In the genomic region with DNA sequence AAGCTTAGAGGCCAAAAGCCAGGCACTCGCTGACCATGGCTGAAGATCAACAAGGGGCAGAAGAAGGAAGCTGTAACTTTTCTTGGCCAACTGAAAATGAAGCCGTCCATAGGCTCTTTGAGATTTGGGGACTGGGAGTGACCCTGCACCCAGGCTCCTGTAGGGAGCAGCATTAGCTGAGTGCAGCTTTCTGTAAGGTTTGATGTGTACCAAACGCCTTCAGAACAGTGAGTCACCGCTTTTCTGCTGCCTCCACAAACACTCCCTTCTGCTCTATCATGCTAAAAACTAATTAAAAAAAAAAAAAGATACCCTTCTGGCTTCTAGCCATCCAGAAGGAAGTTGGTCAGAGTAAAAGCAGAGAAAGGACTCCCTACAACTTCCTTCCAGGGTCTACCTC, we compare ENCODE assay signal across 22 mouse cellular contexts. TPM values are rescaled to one million over a fixed set of nuclear protein-coding genes. Genes with fewer than 3 reads are reported as not detected.
DNase-seq lines count a peak whose midpoint lies in the region; ATAC-seq lines count a peak whose summit lies in the region.
"Had no signal": no experiment of that assay in that cellular context is flagged by ENCODE, and none has a peak within 500 bp of the region (broad histone marks: within the 10 kb centered on the region; RNA-seq: fewer than 3 reads in every experiment).

No protein-coding gene starts in this region.

- ATAC-seq in frontal cortex, adult (ENCODE audit: low TSS enrichment), result peak; percentile 96
- ATAC-seq in CD4-positive, CD25-positive, alpha-beta regulatory T cell, adult 4 months, result no peak
- ATAC-seq: forebrain, postnatal 0 days; hindbrain, embryonic 16.5 days; intestine, postnatal 0 days had no signal

- DNase-seq in frontal cortex, postnatal 25 days (ENCODE audit: low spot score in 2 of 2), result no peak
- DNase-seq in right cerebral cortex, adult 2 months (ENCODE audit: low spot score in 2 of 2), result peak; percentile 46 to 59
- DNase-seq in right cerebral cortex, postnatal 4 days, result no peak
- peak; percentile 34 to 64 for DNase-seq in left cerebral cortex, postnatal 14 days (ENCODE audit: low spot score in 2 of 2)
- DNase-seq in telencephalon, adult 2 months (ENCODE audit: low read depth, low spot score), result peak; percentile 65
- DNase-seq in thymus, postnatal 25 days, result no peak
- DNase-seq: adrenal gland, postnatal 25 days; cerebellum, adult 8-10 months; forebrain, postnatal 0 days; heart, postnatal 14 days; kidney, postnatal 10 days; lung, adult 18-20 months; lung, postnatal 36 days had no signal

- intact Hi-C loops in left cerebral cortex, postnatal 14 days (cut with DNase I), result no loop called here

RNA-seq across cellular contexts. Expression of a gene that starts 34.4 kb away (rescaled TPM):
- total RNA-seq in left cerebral cortex, postnatal 14 days (2021), result 1 to 10 TPM; 2.6 to 4.5 TPM
- polyA plus RNA-seq in CD4-positive, CD25-positive, alpha-beta regulatory T cell, adult 4 months (2017; shearing (Covaris generic)), result not detected
- total RNA-seq: adrenal gland, postnatal 25 days; gastrocnemius, postnatal 4 days; heart, postnatal 14 days; liver, adult 2 months; neutrophil, adult 5-6 weeks had no signal
- polyA plus RNA-seq: embryonic facial prominence, embryonic 14.5 days; heart, embryonic 11.5 days; intestine, postnatal 0 days; liver, adult 2 months had no signal

RNA-seq across cellular contexts. Expression of a gene that starts 34.5 kb away (rescaled TPM):
- total RNA-seq in left cerebral cortex, postnatal 14 days (2021), result 1 to 10 TPM; 2.4 to 6.5 TPM
- not detected for polyA plus RNA-seq in CD4-positive, CD25-positive, alpha-beta regulatory T cell, adult 4 months (2017; shearing (Covaris generic))
- total RNA-seq: liver, adult 2 months; neutrophil, adult 5-6 weeks had no signal
- polyA plus RNA-seq: liver, adult 2 months had no signal

Comparison
In these comparisons a context has a peak if more than half of its experiments do, and no peak if none do; other contexts are left out.
1. DNase-seq: peak in right cerebral cortex, adult 2 months (2 of 2), left cerebral cortex, postnatal 14 days (2 of 2) and telencephalon, adult 2 months (single experiment); none in frontal cortex, postnatal 25 days (0 of 2), right cerebral cortex, postnatal 4 days (single experiment) and thymus, postnatal 25 days (single experiment).